Mouse (Mus musculus) ES-E14 (cell line): ENCODE data around the gene Bad.

Source experiments
- CHD2 ChIP-seq: IDR thresholded peaks from 2 replicates; pipeline ENCODE4 v1.6.1; 2014; ENCODE audit warnings: mild to moderate bottlenecking, low read depth, low read length, inconsistent platforms
- HCFC1 ChIP-seq: IDR thresholded peaks from 2 replicates; pipeline ENCODE4 v1.6.1; 2012; ENCODE audit warnings: low read length, inconsistent platforms, borderline replicate concordance; ENCODE audit not compliant: insufficient read depth
- MAFK ChIP-seq: IDR thresholded peaks from 2 replicates; pipeline ENCODE4 v1.6.1; 2014; ENCODE audit warnings: mild to moderate bottlenecking, low read depth, low read length, inconsistent platforms; ENCODE audit not compliant: insufficient read depth
- ZC3H11A ChIP-seq: IDR thresholded peaks from 2 replicates; pipeline ENCODE4 v1.6.1; 2012; ENCODE audit warnings: low read depth, mild to moderate bottlenecking, inconsistent platforms, low read length, borderline replicate concordance
- ZNF384 ChIP-seq: IDR thresholded peaks from 2 replicates; pipeline ENCODE4 v1.6.1; 2012; ENCODE audit warnings: low read depth, low read length, inconsistent platforms

GRCm38 (mm10) chr19:6995255-6995991, 53.8 kb downstream of the Bad start:
- no peak for TF ChIP-seq ZC3H11A
- TF ChIP-seq MAFK: no peak
- no peak for TF ChIP-seq HCFC1
- TF ChIP-seq ZNF384: no peak
- TF ChIP-seq CHD2: no peak
